Mouse (Mus musculus): Measurements from ENCODE around the gene Lyst. TPM values are rescaled to one million over a fixed set of nuclear protein-coding genes. Genes with fewer than 3 reads are reported as not detected.
"Not testable (repeated sequence)": the region's sequence is repeated elsewhere in the genome, so short reads cannot be mapped to it uniquely, and the experiment has no call there.

The Lyst gene
- polyA plus RNA-seq, 1 experiment, result 46.5 TPM

DNA sequence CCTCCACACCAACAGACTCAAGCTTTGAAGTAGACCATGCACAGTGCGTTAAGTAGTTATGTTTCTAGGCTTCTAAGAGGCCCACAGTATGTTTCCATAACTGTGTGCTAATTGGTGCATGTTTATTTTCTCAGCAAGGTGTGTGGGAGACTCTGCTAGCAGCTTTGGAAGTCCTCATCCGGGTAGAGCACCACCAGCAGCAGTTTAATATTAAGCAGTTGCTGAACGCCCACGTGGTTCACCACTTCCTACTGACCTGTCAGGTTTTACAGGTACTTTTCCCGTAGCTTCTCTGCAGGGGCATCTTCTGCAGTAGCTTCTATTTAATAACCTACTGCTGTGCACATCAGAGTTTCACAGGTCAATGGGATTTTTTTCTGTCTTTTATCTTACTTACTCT, 80.5 kb downstream of the Lyst start:
- TF ChIP-seq CTCF (IDR thresholded peaks at IDR 0.05; ENCODE audit: low read depth, low read length) (no peak), POLR2A (IDR thresholded peaks at IDR 0.05; ENCODE audit: borderline replicate concordance, low read depth, low read length) (no peak)
- H3K4me3 ChIP-seq (ENCODE audit: insufficient read depth, low read length), result no peak overlapping the region
- no peak overlapping the region for H3K27ac ChIP-seq (ENCODE audit: insufficient read depth, low read depth, low read length)
- H3K4me1 ChIP-seq (ENCODE audit: control insufficient read depth, insufficient read depth, low read length), result peaks cover 12% of the 10 kb centered on the region

DNA sequence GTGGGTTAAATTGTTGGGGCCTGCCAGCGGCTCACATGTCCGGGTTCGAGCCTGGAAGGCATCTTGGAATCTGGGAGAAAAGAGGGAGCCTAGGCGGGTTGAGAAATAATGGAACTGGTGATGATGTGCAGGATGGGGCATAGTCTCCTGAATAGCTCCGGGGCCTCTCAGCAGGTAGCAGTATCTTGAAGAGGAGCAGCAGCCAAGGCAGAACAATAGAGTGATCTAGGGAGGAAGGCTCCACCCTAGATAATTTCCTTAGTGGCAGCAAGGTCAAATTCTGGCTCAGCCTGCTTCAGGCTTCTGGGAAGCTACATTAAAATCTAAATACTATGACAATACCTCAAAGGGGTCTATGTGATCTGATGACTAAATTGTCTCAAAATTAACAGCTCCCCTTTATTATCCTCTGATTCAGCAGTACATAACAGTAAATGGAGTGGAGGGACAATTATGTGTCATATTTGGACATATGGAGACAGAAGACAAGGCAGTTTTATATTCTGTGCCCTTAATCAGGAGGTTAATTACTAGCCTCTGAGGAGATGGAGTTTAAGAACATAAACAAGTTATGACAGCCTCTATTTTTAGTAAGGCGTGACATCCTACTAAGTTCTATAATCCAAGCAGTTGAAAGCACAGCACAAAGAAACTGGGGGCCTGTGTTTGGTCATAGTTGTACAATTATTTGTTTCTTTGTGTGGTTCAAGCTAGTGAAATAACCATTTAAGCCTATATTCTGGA, 81.6 kb downstream of the Lyst start:
- H3K4me1 ChIP-seq (ENCODE audit: control insufficient read depth, insufficient read depth, low read length), result peaks cover 5% of the 10 kb centered on the region; the same call in 1 of the 2 replicates
- TF ChIP-seq POLR2A (IDR thresholded peaks at IDR 0.05; ENCODE audit: borderline replicate concordance, low read depth, low read length) (no peak), CTCF (IDR thresholded peaks at IDR 0.05; ENCODE audit: low read depth, low read length) (no peak)
- H3K4me3 ChIP-seq (ENCODE audit: insufficient read depth, low read length), result no peak overlapping the region
- H3K27ac ChIP-seq (ENCODE audit: insufficient read depth, low read depth, low read length), result no peak overlapping the region

DNA sequence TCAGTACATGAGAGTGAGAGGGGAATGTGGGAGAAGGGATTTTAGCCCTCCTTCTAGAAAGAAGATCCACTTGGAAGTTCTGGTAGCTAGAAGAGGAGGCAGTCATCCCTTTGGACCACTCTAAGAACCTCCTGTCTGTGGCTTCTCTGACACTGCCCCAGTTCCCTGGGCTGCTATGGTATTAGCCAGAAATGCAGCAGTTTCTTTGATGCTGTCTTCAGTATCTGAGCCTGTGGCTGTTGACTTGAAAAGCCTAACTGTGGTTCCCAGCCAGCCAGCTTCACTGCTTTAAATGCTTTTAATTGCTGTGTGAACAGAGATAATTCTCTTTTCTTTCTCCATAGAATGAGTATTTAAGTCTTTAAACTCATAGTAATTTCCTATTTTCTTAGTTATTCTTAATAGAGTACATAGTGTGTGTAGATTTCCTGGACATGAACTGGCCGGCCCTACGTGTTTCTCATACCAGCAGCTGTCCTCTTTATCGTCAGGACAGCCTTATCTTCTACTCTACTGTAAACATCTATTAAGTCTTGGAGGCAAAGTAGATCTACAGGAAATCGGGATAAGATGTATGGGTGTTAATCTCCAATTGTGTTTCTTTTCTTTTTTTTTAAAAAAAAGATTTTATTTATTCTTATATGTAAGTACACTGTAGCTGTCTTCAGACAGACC, 84.6 kb downstream of the Lyst start:
- H3K4me3 ChIP-seq (ENCODE audit: insufficient read depth, low read length), result no peak overlapping the region
- H3K27ac ChIP-seq (ENCODE audit: insufficient read depth, low read depth, low read length), result no peak overlapping the region
- no peak for TF ChIP-seq POLR2A (IDR thresholded peaks at IDR 0.05; ENCODE audit: borderline replicate concordance, low read depth, low read length)
- H3K4me1 ChIP-seq (ENCODE audit: control insufficient read depth, insufficient read depth, low read length), result peaks cover 3% of the 10 kb centered on the region; the same call in 1 of the 2 replicates

DNA sequence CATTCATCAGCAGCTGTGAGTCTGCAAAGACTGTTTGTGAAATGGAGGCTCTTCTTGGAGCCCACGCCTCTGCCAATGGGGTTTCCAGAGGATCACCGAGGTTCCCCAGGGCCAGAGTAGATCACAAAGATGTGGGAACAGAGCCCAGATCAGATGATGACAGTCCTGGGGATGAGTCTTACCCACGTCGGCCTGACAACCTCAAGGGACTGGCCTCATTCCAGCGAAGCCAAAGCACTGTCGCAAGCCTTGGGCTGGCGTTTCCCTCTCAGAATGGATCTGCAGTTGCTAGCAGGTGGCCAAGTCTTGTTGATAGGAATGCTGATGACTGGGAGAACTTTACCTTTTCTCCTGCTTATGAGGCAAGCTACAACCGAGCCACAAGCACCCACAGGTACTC, 87.7 kb downstream of the Lyst start:
- Histone ChIP-seq H3K4me1 (ENCODE audit: control insufficient read depth, insufficient read depth, low read length) (peaks cover 3% of the 10 kb centered on the region; the same call in 1 of the 2 replicates), H3K4me3 (ENCODE audit: insufficient read depth, low read length) (no peak overlapping the region), H3K27ac (ENCODE audit: insufficient read depth, low read depth, low read length) (no peak overlapping the region)
- TF ChIP-seq POLR2A (IDR thresholded peaks at IDR 0.05; ENCODE audit: borderline replicate concordance, low read depth, low read length), result no peak
- TF ChIP-seq CTCF (IDR thresholded peaks at IDR 0.05; ENCODE audit: low read depth, low read length), result no peak

DNA sequence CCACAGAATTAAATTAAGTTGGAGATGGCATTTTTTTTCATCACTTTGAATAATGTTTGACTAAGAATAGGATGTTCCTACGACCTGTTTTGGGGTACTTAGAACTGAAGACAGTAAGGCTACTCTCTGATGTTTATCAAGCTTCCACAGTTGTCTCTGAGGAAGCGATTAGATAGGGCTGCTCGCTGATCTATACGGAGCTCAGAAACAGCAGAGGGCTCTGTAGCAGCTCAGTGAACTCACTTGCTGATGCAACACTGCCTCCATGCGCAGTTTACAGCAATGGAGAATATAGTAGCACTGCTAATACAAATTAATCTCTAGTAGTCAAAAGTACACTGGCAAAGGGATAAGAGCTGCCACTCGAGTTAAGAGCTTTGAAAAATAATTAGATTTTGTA, 91.4 kb downstream of the Lyst start:
- H3K27ac ChIP-seq (ENCODE audit: insufficient read depth, low read depth, low read length), result no peak overlapping the region
- peaks cover 3% of the 10 kb centered on the region; the same call in 1 of the 2 replicates for H3K4me1 ChIP-seq (ENCODE audit: control insufficient read depth, insufficient read depth, low read length)
- TF ChIP-seq CTCF (IDR thresholded peaks at IDR 0.05; ENCODE audit: low read depth, low read length) (no peak), POLR2A (IDR thresholded peaks at IDR 0.05; ENCODE audit: borderline replicate concordance, low read depth, low read length) (no peak)
- H3K4me3 ChIP-seq (ENCODE audit: insufficient read depth, low read length), result no peak overlapping the region

DNA sequence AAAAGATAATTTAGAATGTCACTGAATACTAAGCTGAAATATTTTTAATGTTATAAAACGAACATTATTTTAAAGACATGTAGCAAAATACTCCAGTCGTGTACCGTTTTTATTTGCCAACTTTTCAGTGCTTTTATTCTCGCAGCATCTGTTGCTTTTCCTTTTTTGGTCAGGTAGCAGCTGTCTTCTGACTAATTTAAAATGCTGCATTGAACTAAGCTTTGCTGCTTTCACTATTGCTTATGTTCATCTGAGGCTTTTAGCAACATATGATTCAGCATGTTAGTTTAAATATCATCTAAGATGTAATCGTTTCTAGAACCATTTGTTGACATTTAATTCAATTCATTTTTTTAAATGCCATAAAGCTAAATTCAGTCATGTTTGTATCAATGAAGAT, 113.3 kb downstream of the Lyst start:
- Histone ChIP-seq H3K4me3 (ENCODE audit: insufficient read depth, low read length) (no peak overlapping the region), H3K4me1 (ENCODE audit: control insufficient read depth, insufficient read depth, low read length) (no peaks in the 10 kb centered on the region), H3K27ac (ENCODE audit: insufficient read depth, low read depth, low read length) (no peak overlapping the region)
- TF ChIP-seq CTCF (IDR thresholded peaks at IDR 0.05; ENCODE audit: low read depth, low read length), result no peak
- TF ChIP-seq POLR2A (IDR thresholded peaks at IDR 0.05; ENCODE audit: borderline replicate concordance, low read depth, low read length), result no peak

DNA sequence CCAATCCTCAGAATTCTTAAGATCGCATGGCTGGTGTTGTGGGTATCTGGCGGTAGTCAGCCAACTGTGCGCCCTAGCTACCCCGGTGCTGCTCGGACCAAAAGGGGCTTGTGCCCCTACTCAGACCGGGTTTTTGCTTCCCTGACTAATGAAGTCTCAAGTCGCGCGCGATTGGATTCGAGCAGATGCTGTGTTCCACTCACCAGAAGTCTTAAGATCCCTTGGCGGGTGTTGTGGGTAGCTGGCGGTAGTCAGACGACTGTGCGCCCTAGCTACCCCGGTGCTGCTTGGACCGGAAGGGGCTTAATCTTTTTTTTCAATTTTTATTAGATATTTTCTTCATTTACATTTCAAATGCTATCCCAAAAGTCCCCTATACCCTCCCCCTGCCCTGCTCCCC, 131.2 kb downstream of the Lyst start:
- H3K4me1 ChIP-seq (ENCODE audit: control insufficient read depth, insufficient read depth, low read length); H3K27ac ChIP-seq (ENCODE audit: insufficient read depth, low read depth, low read length); H3K4me3 ChIP-seq (ENCODE audit: insufficient read depth, low read length): not testable (repeated sequence)

DNA sequence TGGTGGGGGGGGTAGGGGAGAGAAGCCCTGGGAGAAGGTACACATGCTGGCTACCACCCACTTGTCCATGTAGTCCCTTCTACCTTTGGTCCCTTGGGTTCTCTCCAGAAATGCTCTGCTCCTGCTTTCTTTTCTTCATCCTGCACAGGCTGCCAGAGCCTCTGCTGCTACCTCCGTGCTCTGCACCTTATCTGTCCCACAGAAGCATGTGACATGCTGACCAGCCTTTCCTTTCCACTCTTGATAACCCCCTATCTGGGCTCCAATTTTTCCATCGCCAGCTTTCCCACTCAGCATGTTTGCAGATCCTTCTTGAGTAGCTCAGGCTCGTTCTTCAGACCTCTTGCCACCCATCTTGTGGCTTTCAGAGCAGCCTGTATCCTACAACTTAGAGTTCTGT, 133.1 kb downstream of the Lyst start:
- TF ChIP-seq CTCF (IDR thresholded peaks at IDR 0.05; ENCODE audit: low read depth, low read length) (no peak), POLR2A (IDR thresholded peaks at IDR 0.05; ENCODE audit: borderline replicate concordance, low read depth, low read length) (no peak)
- no peak overlapping the region for H3K4me3 ChIP-seq (ENCODE audit: insufficient read depth, low read length)
- H3K27ac ChIP-seq (ENCODE audit: insufficient read depth, low read depth, low read length), result no peak overlapping the region
- no peaks in the 10 kb centered on the region for H3K4me1 ChIP-seq (ENCODE audit: control insufficient read depth, insufficient read depth, low read length)

DNA sequence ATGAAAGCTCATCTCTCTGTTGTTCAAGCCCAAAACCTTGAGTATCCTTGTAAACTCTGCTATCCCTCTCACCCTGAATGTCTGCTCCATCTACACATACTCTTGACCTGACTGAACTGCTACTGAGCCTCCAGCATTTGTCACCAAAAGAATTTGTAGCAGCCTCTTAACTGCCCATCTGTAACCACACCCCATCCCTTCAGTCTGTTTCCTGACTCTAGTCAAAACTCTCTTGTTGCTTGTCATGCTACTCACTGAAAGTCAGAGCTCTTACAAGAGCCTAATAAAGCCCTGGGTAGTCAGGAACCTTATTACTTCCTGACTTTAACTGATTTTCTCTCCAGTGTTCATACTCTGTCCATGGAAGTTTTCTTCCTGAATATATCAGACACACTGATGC, 133.6 kb downstream of the Lyst start:
- Histone ChIP-seq H3K4me1 (ENCODE audit: control insufficient read depth, insufficient read depth, low read length) (no peaks in the 10 kb centered on the region), H3K27ac (ENCODE audit: insufficient read depth, low read depth, low read length) (no peak overlapping the region), H3K4me3 (ENCODE audit: insufficient read depth, low read length) (no peak overlapping the region)
- TF ChIP-seq CTCF (IDR thresholded peaks at IDR 0.05; ENCODE audit: low read depth, low read length), result no peak
- TF ChIP-seq POLR2A (IDR thresholded peaks at IDR 0.05; ENCODE audit: borderline replicate concordance, low read depth, low read length), result no peak

DNA sequence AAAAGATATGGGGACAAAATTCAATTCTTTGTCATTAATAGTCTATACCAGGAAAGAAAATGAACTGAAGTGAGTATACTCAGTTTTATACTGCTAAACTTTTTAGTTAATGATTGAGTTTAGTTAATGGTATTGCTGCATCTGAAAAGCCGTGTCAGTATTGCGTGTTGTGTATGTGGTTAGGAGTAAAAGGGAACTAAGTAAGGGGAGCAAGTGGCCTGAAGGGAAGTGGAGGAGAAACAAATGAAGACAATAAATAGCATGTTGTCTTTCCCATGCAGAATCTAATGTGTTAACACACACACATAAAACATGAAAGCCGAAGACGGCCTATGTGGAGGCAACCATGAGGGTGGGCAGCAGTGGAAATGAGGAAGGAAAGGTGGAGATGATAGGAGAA, 149.0 kb downstream of the Lyst start:
- H3K4me1 ChIP-seq (ENCODE audit: control insufficient read depth, insufficient read depth, low read length), result peaks cover 7% of the 10 kb centered on the region
- no peak for TF ChIP-seq POLR2A (IDR thresholded peaks at IDR 0.05; ENCODE audit: borderline replicate concordance, low read depth, low read length)
- no peak overlapping the region for H3K4me3 ChIP-seq (ENCODE audit: insufficient read depth, low read length)
- H3K27ac ChIP-seq (ENCODE audit: insufficient read depth, low read depth, low read length), result no peak overlapping the region
